Mouse (Mus musculus): ENCODE measurements at regions not wholly inside any gene's neighbourhood (a gene's known extent, or its start where the extent isn't known, plus 50 kb on each side); places are given as distances from the start of the nearest gene placed in this dataset.

- no peak for DNase-seq
Measured at GRCm38 (mm10) chr9:122437464-122437863, 86.1 kb downstream of the Abhd5 start.

- no peak for DNase-seq
Measured at GRCm38 (mm10) chr9:122446387-122447105, 95.1 kb downstream of the Abhd5 start.

- no peak for DNase-seq
Measured at GRCm38 (mm10) chr9:122447568-122447967, 96.2 kb downstream of the Abhd5 start.

GRCm38 (mm10) chr9:122448342-122448741 lies 96.9 kb downstream of the Abhd5 start:
- DNase-seq = no peak

- DNase-seq = no peak
Measured at GRCm38 (mm10) chr9:122450524-122450923, 99.1 kb downstream of the Abhd5 start.

- no peak for DNase-seq
Measured at GRCm38 (mm10) chr9:122455301-122455700, 103.9 kb downstream of the Abhd5 start.

- DNase-seq = no peak
Measured at GRCm38 (mm10) chr9:122455779-122456178, 104.4 kb downstream of the Abhd5 start.

GRCm38 (mm10) chr9:122459491-122459890 lies 108.1 kb downstream of the Abhd5 start:
- DNase-seq = no peak

- no peak for DNase-seq
Measured at GRCm38 (mm10) chr9:122471539-122471938, 120.1 kb downstream of the Abhd5 start.

GRCm38 (mm10) chr9:122476356-122476755 lies 124.9 kb downstream of the Abhd5 start:
- DNase-seq = peak; percentile 63

- DNase-seq = no peak
Measured at GRCm38 (mm10) chr9:122487001-122487400, 135.6 kb downstream of the Abhd5 start.

GRCm38 (mm10) chr9:122494691-122495090 lies 143.3 kb downstream of the Abhd5 start:
- DNase-seq = no peak

GRCm38 (mm10) chr9:122496482-122496985 lies 145.1 kb downstream of the Abhd5 start:
- DNase-seq = no peak

GRCm38 (mm10) chr9:122501864-122502341 lies 150.5 kb downstream of the Abhd5 start:
- no peak for DNase-seq

GRCm38 (mm10) chr9:122521569-122521968 lies 170.2 kb downstream of the Abhd5 start:
- no peak for DNase-seq

GRCm38 (mm10) chr9:122525621-122526055 lies 174.2 kb downstream of the Abhd5 start:
- no peak for DNase-seq

GRCm38 (mm10) chr9:122528267-122528666 lies 176.9 kb downstream of the Abhd5 start:
- DNase-seq = no peak

GRCm38 (mm10) chr9:122529721-122530120 lies 178.3 kb downstream of the Abhd5 start:
- no peak for DNase-seq

- DNase-seq = no peak
Measured at GRCm38 (mm10) chr9:122531806-122532205, 180.4 kb downstream of the Abhd5 start.

- DNase-seq = no peak
Measured at GRCm38 (mm10) chr9:122534121-122534814, 182.9 kb downstream of the Abhd5 start.

- DNase-seq = no peak
Measured at GRCm38 (mm10) chr9:122534965-122535364, 183.6 kb downstream of the Abhd5 start.

- no peak for DNase-seq
Measured at GRCm38 (mm10) chr9:122540091-122540490, 188.7 kb downstream of the Abhd5 start.

GRCm38 (mm10) chr9:122556051-122556450 lies 191.1 kb upstream of the Topaz1 start:
- DNase-seq = no peak

GRCm38 (mm10) chr9:122566060-122566459 lies 181.1 kb upstream of the Topaz1 start:
- DNase-seq = no peak
